Mouse (Mus musculus) layer of hippocampus, adult 2 months (tissue): ENCODE results near the gene Cyb561d1. TPM values are rescaled to one million over a fixed set of nuclear protein-coding genes. Genes with fewer than 3 reads are reported as not detected.

Experiments used
- DNase-seq, 2 experiments: peaks; one replicate each; pipeline ENCODE4 v3.0.0; 2022; ENCODE audit warnings: low spot score in 2 of 2
- H3K27ac ChIP-seq: fragments of 200-600 bp; 2 replicates; pipeline ENCODE4 v1.8.1; 2022
- H3K4me3 ChIP-seq: fragments of 200-600 bp; 2 replicates; pipeline ENCODE4 v1.8.1; 2022; ENCODE audit warnings: mild to moderate bottlenecking
- CTCF ChIP-seq: fragments of 200-600 bp; conservative IDR thresholded peaks from 2 replicates; pipeline ENCODE4 v1.8.1; 2022; ENCODE audit warnings: antibody characterized with exemption, mild to moderate bottlenecking, moderate library complexity
- total RNA-seq, 2 experiments: library from RNA; stranded (reverse); gene quantifications; 2 replicates each; pipeline ENCODE4 v1.2.3; 2021

Gene Cyb561d1
- total RNA-seq, 2 experiments from 2014 or later: 16.3 to 16.8 TPM

DNA sequence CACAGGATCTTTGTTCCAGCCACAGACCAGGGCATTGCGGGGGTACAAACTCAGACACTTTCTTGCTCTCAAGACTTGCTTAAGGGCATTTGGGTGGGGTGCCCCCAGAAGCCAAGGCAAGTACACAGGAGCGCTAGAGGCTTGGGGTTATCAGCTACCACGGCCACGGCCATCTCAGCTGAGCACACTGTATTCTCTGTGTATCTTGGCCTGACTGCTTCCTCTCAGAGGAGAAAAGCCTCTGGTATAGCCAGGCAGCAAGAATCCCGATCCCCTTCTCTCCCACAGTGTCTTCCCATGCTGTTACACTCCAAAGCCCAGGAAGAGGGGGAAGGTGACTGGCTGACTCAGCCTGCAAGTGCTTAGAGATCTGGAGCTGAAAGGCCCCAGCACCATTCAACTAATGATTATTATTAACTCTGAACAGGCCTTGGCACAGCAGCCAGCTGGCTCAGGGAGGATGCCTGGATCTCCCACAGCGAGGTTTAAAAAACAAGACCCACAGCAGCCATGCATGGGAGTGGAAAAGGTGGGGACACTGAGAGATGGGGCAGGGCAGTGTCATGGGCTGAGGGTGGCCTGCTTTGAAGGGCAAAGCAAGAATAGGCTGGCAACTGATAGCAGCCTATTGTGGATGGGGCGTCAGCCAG, 4.9 kb downstream of the Cyb561d1 start:
- TF ChIP-seq CTCF: no peak
- H3K4me3 ChIP-seq: no peak overlapping the region
- peak; percentile 65 to 81 for DNase-seq

GRCm38 (mm10) chr3:108195287-108195686, 5.7 kb downstream of the Cyb561d1 start:
- no peak for DNase-seq
- peak overlapping the region; percentile 97 for H3K27ac ChIP-seq
- no peak for TF ChIP-seq CTCF

More for the DNA sequence above, 4.9 kb downstream of the Cyb561d1 start:
- H3K27ac ChIP-seq: peak overlapping the region; percentile 97

DNA sequence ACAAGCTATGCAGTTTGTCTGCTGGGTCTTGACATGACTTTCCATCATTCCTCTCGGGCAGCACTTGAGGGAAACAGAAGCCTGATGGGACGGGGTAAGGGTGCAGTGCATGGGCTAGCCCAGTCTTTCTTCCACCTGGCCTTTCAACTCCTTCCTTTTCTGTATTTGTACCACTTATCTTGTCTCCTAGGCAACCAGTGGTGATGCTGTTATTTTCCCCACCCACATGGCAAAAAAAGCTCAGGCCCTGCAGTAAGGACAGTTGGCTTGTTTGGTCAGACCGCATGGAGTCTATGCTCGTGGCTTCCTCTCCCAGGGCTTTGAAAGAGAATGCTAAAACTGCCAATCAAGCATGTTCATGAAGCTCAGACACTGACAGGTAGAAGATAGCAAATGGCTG, 7.3 kb downstream of the Cyb561d1 start:
- TF ChIP-seq CTCF: no peak
- DNase-seq: no peak
- H3K4me3 ChIP-seq: no peak overlapping the region
- peak overlapping the region; percentile 75 for H3K27ac ChIP-seq

More at GRCm38 (mm10) chr3:108195287-108195686, 5.7 kb downstream of the Cyb561d1 start:
- no peak overlapping the region for H3K4me3 ChIP-seq

DNA sequence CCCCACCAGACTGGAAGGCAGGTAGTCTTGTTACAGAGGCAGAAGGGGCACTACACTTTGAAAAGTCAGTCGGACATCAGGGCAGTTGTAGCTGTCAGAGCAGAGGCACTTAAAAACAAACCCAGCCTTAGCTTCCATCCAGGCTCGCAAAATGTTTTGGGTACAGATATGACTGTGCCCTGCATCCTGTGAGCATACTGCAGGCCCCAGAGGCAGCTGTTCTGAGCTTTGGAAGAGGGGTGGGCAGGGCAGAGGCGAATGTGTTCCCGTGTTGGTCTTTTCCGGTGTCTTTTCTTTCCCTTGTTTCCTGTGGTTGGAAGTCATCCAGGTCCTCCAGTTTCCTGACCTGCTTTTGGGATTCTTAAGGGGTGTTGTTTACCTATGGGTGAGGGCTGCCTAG, 11.1 kb downstream of the Cyb561d1 start:
- no peak for DNase-seq
- peak overlapping the region; percentile 71 for H3K27ac ChIP-seq

DNA sequence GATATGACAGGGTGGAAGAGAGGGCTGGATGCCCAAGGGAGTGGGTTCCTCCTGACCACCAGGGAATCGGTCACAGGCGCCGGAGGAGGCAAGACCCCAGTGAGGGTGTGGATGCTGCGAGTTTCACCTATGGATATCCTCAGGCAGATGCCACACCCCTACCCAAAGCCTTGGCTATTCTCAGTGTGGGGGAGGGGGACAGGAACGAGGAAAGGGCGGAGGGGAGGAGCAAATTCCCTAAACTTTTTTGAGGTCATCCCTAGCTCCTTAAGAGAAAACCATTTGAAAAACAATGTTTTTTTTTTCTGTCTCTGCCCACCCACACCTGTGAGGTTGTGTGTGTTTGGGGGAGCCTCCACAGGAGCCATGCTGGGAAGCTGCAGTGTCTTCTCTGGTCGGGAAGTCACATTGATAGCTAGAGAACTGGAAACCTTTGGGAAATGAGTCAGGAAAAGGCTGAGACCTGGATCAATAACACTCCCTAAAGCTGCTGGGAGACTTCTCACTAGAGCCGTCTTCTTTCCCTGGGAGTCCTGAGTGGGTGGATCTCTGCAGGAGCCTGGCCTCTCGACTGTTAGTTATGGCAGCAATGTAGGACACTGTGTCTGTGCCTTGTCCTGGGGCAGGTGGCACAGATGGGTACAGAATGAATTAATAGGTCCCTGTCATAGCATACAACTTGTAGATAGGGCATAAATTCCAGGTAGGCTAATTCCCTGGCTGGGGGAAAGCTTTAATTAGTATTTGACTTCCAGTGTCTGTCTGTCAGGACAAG, 12.1 kb downstream of the Cyb561d1 start:
- DNase-seq: no peak
- Histone ChIP-seq H3K27ac (peak overlapping the region; percentile 71), H3K4me3 (peak overlapping the region; percentile 61)
- no peak for TF ChIP-seq CTCF

More for the DNA sequence above, 11.1 kb downstream of the Cyb561d1 start:
- peak overlapping the region; percentile 61; the same call in 1 of the 2 replicates for H3K4me3 ChIP-seq
- TF ChIP-seq CTCF: no peak

- Histone ChIP-seq H3K4me3 (peak overlapping the region; percentile 61), H3K27ac (peak overlapping the region; percentile 94)
- no peak for DNase-seq
- no peak for TF ChIP-seq CTCF
Observed at GRCm38 (mm10) chr3:108187111-108187795, 13.8 kb downstream of the Cyb561d1 start.

GRCm38 (mm10) chr3:108186098-108187047, 14.6 kb downstream of the Cyb561d1 start, which contains the start of gene Amigo1:
Gene Amigo1 (plus strand): TSS chr3:108186335.
- TF ChIP-seq CTCF: no peak
- DNase-seq: peak in 1 of 2 experiments; percentile 14
- H3K4me3 ChIP-seq: peak within 1 kb of the TSS; percentile 61
- peak within 1 kb of the TSS; percentile 94 for H3K27ac ChIP-seq

DNA sequence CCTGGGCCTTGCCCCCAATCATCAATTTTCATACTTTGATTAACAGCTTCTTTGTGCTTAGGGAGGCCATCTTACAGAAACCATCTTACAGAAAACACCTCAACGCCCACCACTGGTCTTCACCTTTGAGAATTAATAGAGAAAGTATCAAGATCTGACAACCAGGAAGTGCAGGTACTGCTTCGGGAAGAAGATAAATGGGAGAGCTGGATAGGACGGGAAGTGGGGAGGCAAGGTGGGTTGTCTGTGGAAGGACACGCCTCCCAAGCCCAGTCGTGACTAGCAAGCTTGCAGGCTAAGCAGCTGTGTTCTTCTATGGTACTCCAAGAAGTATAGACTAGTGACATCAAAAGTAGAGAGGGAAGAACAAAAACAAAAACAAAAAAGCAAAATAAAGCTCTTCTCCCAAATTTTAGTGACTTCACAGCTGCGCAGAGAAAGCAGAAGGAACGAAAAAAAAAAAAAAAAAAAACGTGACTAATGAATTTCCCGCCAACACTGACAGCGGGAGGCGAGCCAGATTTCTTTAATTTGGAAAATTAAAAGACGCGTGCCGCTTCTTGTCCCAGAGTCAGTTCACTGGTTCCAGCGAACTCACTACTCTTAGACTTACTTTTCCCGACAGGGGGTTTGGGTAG, 15.4 kb downstream of the Cyb561d1 start:
- no peak for TF ChIP-seq CTCF
- Histone ChIP-seq H3K4me3 (peak overlapping the region; percentile 61), H3K27ac (no peak overlapping the region)
- DNase-seq: no peak

DNA sequence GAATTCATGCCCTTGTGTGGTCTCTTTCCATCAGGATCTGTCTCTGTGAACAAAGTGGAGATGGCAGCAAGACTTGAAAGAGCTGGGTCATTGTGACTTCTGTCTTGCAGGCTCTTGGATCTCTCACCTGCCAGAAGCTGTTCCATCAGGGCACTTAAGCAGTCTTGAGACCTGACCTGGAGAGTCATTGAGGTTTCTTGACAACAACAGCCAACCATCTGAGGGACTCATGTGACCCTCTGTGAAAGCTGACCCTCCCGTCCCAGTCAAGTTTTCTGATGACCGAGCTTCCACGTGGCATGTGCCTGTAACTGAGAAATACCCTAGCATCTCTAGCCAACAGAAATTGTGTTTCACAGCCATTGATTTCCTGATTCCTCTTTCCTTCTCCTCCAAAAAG, 16.3 kb downstream of the Cyb561d1 start:
- no peak for DNase-seq
- TF ChIP-seq CTCF: no peak
- no peak overlapping the region for H3K4me3 ChIP-seq
- no peak overlapping the region for H3K27ac ChIP-seq

DNA sequence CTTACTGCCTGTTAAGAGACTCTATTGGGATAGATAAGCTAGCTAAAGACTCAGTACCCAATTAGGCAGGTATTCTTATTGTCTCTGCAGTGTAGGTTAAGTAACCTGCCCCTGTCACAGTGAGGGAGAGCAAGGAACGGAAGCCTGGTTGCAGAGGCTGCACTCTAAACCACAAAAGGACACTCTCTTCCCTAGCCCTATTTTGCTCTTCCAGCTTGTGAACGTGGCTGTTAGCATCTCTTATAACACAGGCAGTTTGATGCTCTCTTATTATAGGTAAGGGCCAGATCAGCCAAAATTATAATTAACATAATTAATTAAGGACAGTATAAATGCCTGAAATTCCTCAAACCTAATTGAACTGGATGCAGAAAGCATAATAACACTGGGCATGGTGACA, 20.5 kb downstream of the Cyb561d1 start:
- Histone ChIP-seq H3K4me3 (no peak overlapping the region), H3K27ac (no peak overlapping the region)
- no peak for TF ChIP-seq CTCF
- DNase-seq: no peak
